In the genomic region with DNA sequence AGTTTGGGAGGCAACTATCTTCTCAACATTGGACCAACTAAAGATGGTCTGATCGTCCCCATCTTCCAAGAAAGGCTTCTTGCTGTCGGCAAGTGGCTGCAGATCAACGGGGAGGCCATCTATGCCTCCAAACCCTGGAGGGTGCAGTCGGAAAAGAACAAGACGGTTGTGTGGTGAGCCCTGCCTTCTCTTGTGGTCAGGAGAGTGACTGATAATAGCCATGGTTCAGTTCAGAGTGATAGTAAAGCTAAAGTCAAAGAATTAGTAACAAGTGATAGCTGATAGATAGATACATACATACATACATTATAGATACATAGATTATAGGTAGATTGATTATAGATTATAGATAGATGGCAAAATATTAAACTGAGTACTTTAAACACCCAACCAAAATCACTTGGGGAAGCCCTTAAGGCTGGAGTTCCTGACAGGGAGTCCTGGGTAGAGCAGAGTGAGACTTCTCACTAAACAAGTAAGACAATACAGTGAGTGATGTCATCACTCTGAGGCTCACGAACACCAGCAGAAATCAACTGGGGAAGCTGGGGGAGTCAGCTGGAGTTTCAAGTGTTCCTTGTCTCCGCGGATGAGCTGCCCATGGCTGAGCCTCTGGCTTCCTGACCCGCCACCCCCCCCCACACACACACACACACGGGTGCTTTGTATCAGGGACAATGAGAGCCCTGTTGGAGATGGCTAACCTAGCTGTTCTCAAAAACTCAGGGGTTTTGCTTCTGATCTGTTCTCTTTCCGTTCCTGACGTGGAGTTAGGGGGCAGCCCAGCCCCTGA, we compare ENCODE assay signal across 12 mouse cellular contexts. TPM values are rescaled to one million over a fixed set of nuclear protein-coding genes. Genes with fewer than 3 reads are reported as not detected.
DNase-seq lines count a peak whose midpoint lies in the region; ATAC-seq and TF ChIP-seq lines count a peak whose summit lies in the region.
"Had no signal": no experiment of that assay in that cellular context is flagged by ENCODE, and none has a peak within 500 bp of the region (broad histone marks: within the 10 kb centered on the region; RNA-seq: fewer than 3 reads in every experiment).

No protein-coding gene starts in this region.

- no peaks in the 10 kb centered on the region for H3K79me2 ChIP-seq in heart, adult 2 months (replicated peaks; ENCODE audit: control insufficient read depth, insufficient read depth, low read length)

- H3K4me1 ChIP-seq in heart, adult 2 months (ENCODE audit: control insufficient read depth, insufficient read depth, low read length), result no peaks in the 10 kb centered on the region; the same call in 1 of the 2 replicates
- peaks cover 9% of the 10 kb centered on the region for H3K4me1 ChIP-seq in midbrain, embryonic 10.5 days
- H3K4me1 ChIP-seq in midbrain, embryonic 13.5 days (replicated peaks), result no peaks in the 10 kb centered on the region
- no peaks in the 10 kb centered on the region for H3K4me1 ChIP-seq in intestine, embryonic 16.5 days (ENCODE audit: control insufficient read depth, insufficient read depth, low read length)
- H3K4me1 ChIP-seq in stomach, embryonic 14.5 days (ENCODE audit: control insufficient read depth, insufficient read depth, low read length), result no peaks in the 10 kb centered on the region
- H3K4me1 ChIP-seq: embryonic facial prominence, embryonic 13.5 days; midbrain, embryonic 15.5 days had no signal

- no peak for TF ChIP-seq CTCF in heart, adult 2 months (IDR thresholded peaks at IDR 0.05)

- no peak for ATAC-seq in midbrain, embryonic 13.5 days
- ATAC-seq in intestine, embryonic 16.5 days, result 0 out of 2 replicates have a peak, but pooled peaks have one; percentile 21
- peak; percentile 42; the same call in 1 of the 2 replicates for ATAC-seq in stomach, embryonic 14.5 days (ENCODE audit: insufficient number of reproducible peaks, insufficient read depth, low FRiP score, low read depth)
- ATAC-seq: midbrain, embryonic 15.5 days had no signal

- DNase-seq in heart, adult 2 months, result no peak
- no peak for DNase-seq in heart, postnatal 4 days
- no peak for DNase-seq in midbrain, embryonic 10.5 days (ENCODE audit: low spot score)
- no peak for DNase-seq in layer of hippocampus, adult 9-11 months
- no peak for DNase-seq in adipocyte (ENCODE audit: low spot score)
- DNase-seq: kidney, postnatal 25 days had no signal

- peak overlapping the region; percentile 9; the same call in 1 of the 2 replicates for H3K27ac ChIP-seq in heart, adult 2 months
- H3K27ac ChIP-seq in midbrain, embryonic 10.5 days (replicated peaks), result peak overlapping the region; percentile 61
- no peak overlapping the region for H3K27ac ChIP-seq in midbrain, embryonic 13.5 days
- H3K27ac ChIP-seq in intestine, embryonic 16.5 days (ENCODE audit: low read length), result no peak overlapping the region
- H3K27ac ChIP-seq in stomach, embryonic 14.5 days (ENCODE audit: low read length), result no peak overlapping the region
- H3K27ac ChIP-seq: embryonic facial prominence, embryonic 13.5 days; midbrain, embryonic 15.5 days had no signal

- intact Hi-C loops in heart, adult 2 months (cut with DNase I), result loop anchor here (5.0 kb wide), 1 partner anchor 228 kb away; no protein-coding TSS in a partner anchor

- no peaks in the 10 kb centered on the region for H3K27me3 ChIP-seq in heart, adult 2 months (ENCODE audit: control insufficient read depth, insufficient read depth, low read length)
- H3K27me3 ChIP-seq in midbrain, embryonic 10.5 days (ENCODE audit: low read depth, poor library complexity, severe bottlenecking), result no peaks in the 10 kb centered on the region
- no peaks in the 10 kb centered on the region for H3K27me3 ChIP-seq in midbrain, embryonic 13.5 days
- no peaks in the 10 kb centered on the region for H3K27me3 ChIP-seq in intestine, embryonic 16.5 days (replicated peaks; ENCODE audit: control insufficient read depth, insufficient read depth, low read length)
- no peaks in the 10 kb centered on the region for H3K27me3 ChIP-seq in stomach, embryonic 14.5 days (ENCODE audit: control insufficient read depth, insufficient read depth, low read length)
- H3K27me3 ChIP-seq: embryonic facial prominence, embryonic 13.5 days; midbrain, embryonic 15.5 days had no signal

- TF ChIP-seq POLR2A in heart, adult 2 months (IDR thresholded peaks at IDR 0.05; ENCODE audit: insufficient read depth, low read depth, low read length), result no peak

- no peak overlapping the region for H3K9ac ChIP-seq in heart, adult 2 months (ENCODE audit: low read depth, low read length)
- H3K9ac ChIP-seq in midbrain, embryonic 13.5 days (replicated peaks), result no peak overlapping the region; the same call in 1 of the 2 replicates
- no peak overlapping the region for H3K9ac ChIP-seq in intestine, embryonic 16.5 days (ENCODE audit: low read depth, low read length)
- H3K9ac ChIP-seq in stomach, embryonic 14.5 days (replicated peaks; ENCODE audit: low read depth, low read length), result no peak overlapping the region
- H3K9ac ChIP-seq: embryonic facial prominence, embryonic 13.5 days; midbrain, embryonic 15.5 days had no signal

- no peak overlapping the region for H3K4me2 ChIP-seq in midbrain, embryonic 13.5 days (replicated peaks)
- no peak overlapping the region for H3K4me2 ChIP-seq in intestine, embryonic 16.5 days (ENCODE audit: low read depth, low read length)
- no peak overlapping the region for H3K4me2 ChIP-seq in stomach, embryonic 14.5 days (replicated peaks; ENCODE audit: low read depth, low read length)
- H3K4me2 ChIP-seq: embryonic facial prominence, embryonic 13.5 days; midbrain, embryonic 15.5 days had no signal

- H3K36me3 ChIP-seq in heart, adult 2 months (ENCODE audit: control insufficient read depth, insufficient read depth, low read length), result no peaks in the 10 kb centered on the region
- H3K36me3 ChIP-seq in midbrain, embryonic 10.5 days, result peaks cover 54% of the 10 kb centered on the region
- peaks cover 71% of the 10 kb centered on the region for H3K36me3 ChIP-seq in midbrain, embryonic 13.5 days
- H3K36me3 ChIP-seq in intestine, embryonic 16.5 days (ENCODE audit: control insufficient read depth, insufficient read depth, low read length), result peaks cover 18% of the 10 kb centered on the region; the same call in 1 of the 2 replicates
- peaks cover 11% of the 10 kb centered on the region for H3K36me3 ChIP-seq in stomach, embryonic 14.5 days (ENCODE audit: control insufficient read depth, insufficient read depth, low read length)

- 49% methylated on average over 12 of the region's 12 CpGs for WGBS in heart, adult 2 months
- 61% methylated on average over 12 of the region's 12 CpGs for WGBS in midbrain, embryonic 10.5 days
- 50% methylated on average over 12 of the region's 12 CpGs for WGBS in midbrain, embryonic 13.5 days
- WGBS in intestine, embryonic 16.5 days, result 68% methylated on average over 12 of the region's 12 CpGs
- 64% methylated on average over 12 of the region's 12 CpGs for WGBS in stomach, embryonic 14.5 days

- H3K9me3 ChIP-seq in midbrain, embryonic 10.5 days (replicated peaks), result no peaks in the 10 kb centered on the region
- no peaks in the 10 kb centered on the region for H3K9me3 ChIP-seq in midbrain, embryonic 13.5 days
- no peaks in the 10 kb centered on the region for H3K9me3 ChIP-seq in intestine, embryonic 16.5 days (ENCODE audit: control insufficient read depth, low read length)
- H3K9me3 ChIP-seq in stomach, embryonic 14.5 days (ENCODE audit: control insufficient read depth, low read depth, low read length), result no peaks in the 10 kb centered on the region
- H3K9me3 ChIP-seq: embryonic facial prominence, embryonic 13.5 days; midbrain, embryonic 15.5 days had no signal

- no peak overlapping the region for H3K4me3 ChIP-seq in heart, adult 2 months
- no peak overlapping the region for H3K4me3 ChIP-seq in midbrain, embryonic 10.5 days
- no peak overlapping the region for H3K4me3 ChIP-seq in midbrain, embryonic 13.5 days (replicated peaks)
- no peak overlapping the region for H3K4me3 ChIP-seq in intestine, embryonic 16.5 days (ENCODE audit: low read length)
- H3K4me3 ChIP-seq in stomach, embryonic 14.5 days (ENCODE audit: low read depth, low read length), result no peak overlapping the region
- H3K4me3 ChIP-seq: embryonic facial prominence, embryonic 13.5 days; midbrain, embryonic 15.5 days had no signal

- no peak for TF ChIP-seq EP300 in heart, adult 2 months (IDR thresholded peaks at IDR 0.05; ENCODE audit: insufficient read depth, low read depth, low read length)

RNA-seq across cellular contexts. Expression of gene Hmgcl, which starts 11.3 kb away (rescaled TPM):
- 10 to 100 TPM; 72.6 to 80.4 TPM for total RNA-seq in heart, adult 2 months (2021)
- polyA plus RNA-seq in heart, adult 2 months (2012; rRNA removed), result 71.9 and 96.9 TPM in 2 replicates
- total RNA-seq in heart, postnatal 4 days (2021), result 10 to 100 TPM; 52.2 to 59.8 TPM
- polyA plus RNA-seq in midbrain, embryonic 10.5 days (2016; fragmentation: Nextera tagmentation; extraction: Ambion mirVana), result 64.5 and 70.1 TPM in 2 replicates
- 50.3 and 51.0 TPM in 2 replicates for polyA plus RNA-seq in midbrain, embryonic 13.5 days (2015; fragmentation: Nextera tagmentation; extraction: Ambion mirVana)
- polyA plus RNA-seq in intestine, embryonic 16.5 days (2015; fragmentation: Nextera tagmentation; extraction: Ambion mirVana), result 147 and 165 TPM in 2 replicates
- 85.5 and 87.7 TPM in 2 replicates for polyA plus RNA-seq in stomach, embryonic 14.5 days (2014; fragmentation: Nextera tagmentation; extraction: Ambion mirVana)

RNA-seq across cellular contexts. Expression of gene Fuca1, which starts 14.4 kb away (rescaled TPM):
- 10 to 100 TPM; 30.4 to 34.6 TPM for total RNA-seq in heart, adult 2 months (2021)
- 24.0 and 25.3 TPM in 2 replicates for polyA plus RNA-seq in heart, adult 2 months (2012; rRNA removed)
- total RNA-seq in heart, postnatal 4 days (2021), result 10 to 100 TPM; 42.4 to 45.9 TPM
- 54.0 and 63.7 TPM in 2 replicates for polyA plus RNA-seq in midbrain, embryonic 10.5 days (2016; fragmentation: Nextera tagmentation; extraction: Ambion mirVana)
- 49.5 and 52.9 TPM in 2 replicates for polyA plus RNA-seq in midbrain, embryonic 13.5 days (2015; fragmentation: Nextera tagmentation; extraction: Ambion mirVana)
- polyA plus RNA-seq in intestine, embryonic 16.5 days (2015; fragmentation: Nextera tagmentation; extraction: Ambion mirVana), result 214 and 254 TPM in 2 replicates
- 87.7 and 93.3 TPM in 2 replicates for polyA plus RNA-seq in stomach, embryonic 14.5 days (2014; fragmentation: Nextera tagmentation; extraction: Ambion mirVana)

RNA-seq across cellular contexts. Expression of gene Gale, which starts 28.6 kb away (rescaled TPM):
- 1 to 10 TPM; 1.6 to 2.0 TPM for total RNA-seq in heart, adult 2 months (2021)
- 4.6 TPM in 2 replicates for polyA plus RNA-seq in heart, adult 2 months (2012; rRNA removed)
- total RNA-seq in heart, postnatal 4 days (2021), result 1 to 10 TPM; 7.6 to 9.8 TPM
- 47.2 and 47.6 TPM in 2 replicates for polyA plus RNA-seq in midbrain, embryonic 10.5 days (2016; fragmentation: Nextera tagmentation; extraction: Ambion mirVana)
- polyA plus RNA-seq in midbrain, embryonic 13.5 days (2015; fragmentation: Nextera tagmentation; extraction: Ambion mirVana), result 39.0 and 40.1 TPM in 2 replicates
- polyA plus RNA-seq in intestine, embryonic 16.5 days (2015; fragmentation: Nextera tagmentation; extraction: Ambion mirVana), result 127 and 130 TPM in 2 replicates
- 47.7 and 48.1 TPM in 2 replicates for polyA plus RNA-seq in stomach, embryonic 14.5 days (2014; fragmentation: Nextera tagmentation; extraction: Ambion mirVana)

RNA-seq across cellular contexts. Expression of gene Lypla2, which starts 37.5 kb away (rescaled TPM):
- 10 to 100 TPM; 35.9 to 37.1 TPM for total RNA-seq in heart, adult 2 months (2021)
- polyA plus RNA-seq in heart, adult 2 months (2012; rRNA removed), result 52.2 and 55.1 TPM in 2 replicates
- total RNA-seq in heart, postnatal 4 days (2021), result 10 to 100 TPM; 46.3 to 46.9 TPM
- polyA plus RNA-seq in midbrain, embryonic 10.5 days (2016; fragmentation: Nextera tagmentation; extraction: Ambion mirVana), result 214 and 220 TPM in 2 replicates
- polyA plus RNA-seq in midbrain, embryonic 13.5 days (2015; fragmentation: Nextera tagmentation; extraction: Ambion mirVana), result 190 and 210 TPM in 2 replicates
- 111 and 115 TPM in 2 replicates for polyA plus RNA-seq in intestine, embryonic 16.5 days (2015; fragmentation: Nextera tagmentation; extraction: Ambion mirVana)
- 101 and 104 TPM in 2 replicates for polyA plus RNA-seq in stomach, embryonic 14.5 days (2014; fragmentation: Nextera tagmentation; extraction: Ambion mirVana)

RNA-seq across cellular contexts. Expression of gene Cnr2, which starts 39.7 kb away (rescaled TPM):
- total RNA-seq in heart, adult 2 months (2021), result under 1 TPM; 0.23 to 0.59 TPM
- polyA plus RNA-seq in heart, adult 2 months (2012; rRNA removed), result 0.64 and 0.88 TPM in 2 replicates
- under 1 TPM; 0.68 to 0.74 TPM for total RNA-seq in heart, postnatal 4 days (2021)
- 0.46 and 0.60 TPM in 2 replicates for polyA plus RNA-seq in midbrain, embryonic 10.5 days (2016; fragmentation: Nextera tagmentation; extraction: Ambion mirVana)
- polyA plus RNA-seq in midbrain, embryonic 13.5 days (2015; fragmentation: Nextera tagmentation; extraction: Ambion mirVana), result 0.12 and 0.16 TPM in 2 replicates
- 0.43 and 0.66 TPM in 2 replicates for polyA plus RNA-seq in intestine, embryonic 16.5 days (2015; fragmentation: Nextera tagmentation; extraction: Ambion mirVana)
- polyA plus RNA-seq in stomach, embryonic 14.5 days (2014; fragmentation: Nextera tagmentation; extraction: Ambion mirVana), result 0.38 and 0.39 TPM in 2 replicates
- polyA plus RNA-seq: C2C12; midbrain, embryonic 15.5 days had no signal

Comparison
In these comparisons a context has a peak if more than half of its experiments do, and no peak if none do; other contexts are left out.
1. H3K27ac ChIP-seq: peak in heart, adult 2 months (single experiment) and midbrain, embryonic 10.5 days (single experiment); none in midbrain, embryonic 13.5 days (single experiment), intestine, embryonic 16.5 days (single experiment) and stomach, embryonic 14.5 days (single experiment).